Mouse (Mus musculus) layer of hippocampus, adult 18-20 months (tissue): Measurements from ENCODE around the gene Klhl3. TPM values are rescaled to one million over a fixed set of nuclear protein-coding genes. Genes with fewer than 3 reads are reported as not detected.

ENCODE experiments used
- DNase-seq, 2 experiments: peaks; one replicate each; pipeline ENCODE4 v3.0.0; 2022; ENCODE audit warnings: low spot score in 2 of 2
- total RNA-seq, 2 experiments: library from RNA; stranded (reverse); gene quantifications; 2 replicates each; pipeline ENCODE4 v1.2.3; 2021

The Klhl3 gene
- total RNA-seq, 2 experiments from 2014 or later: 47.1 to 48.6 TPM

- no peak for DNase-seq
These were observed 45.8 kb downstream of the Klhl3 start for GRCm38 (mm10) chr13:58067540-58068103.

DNA sequence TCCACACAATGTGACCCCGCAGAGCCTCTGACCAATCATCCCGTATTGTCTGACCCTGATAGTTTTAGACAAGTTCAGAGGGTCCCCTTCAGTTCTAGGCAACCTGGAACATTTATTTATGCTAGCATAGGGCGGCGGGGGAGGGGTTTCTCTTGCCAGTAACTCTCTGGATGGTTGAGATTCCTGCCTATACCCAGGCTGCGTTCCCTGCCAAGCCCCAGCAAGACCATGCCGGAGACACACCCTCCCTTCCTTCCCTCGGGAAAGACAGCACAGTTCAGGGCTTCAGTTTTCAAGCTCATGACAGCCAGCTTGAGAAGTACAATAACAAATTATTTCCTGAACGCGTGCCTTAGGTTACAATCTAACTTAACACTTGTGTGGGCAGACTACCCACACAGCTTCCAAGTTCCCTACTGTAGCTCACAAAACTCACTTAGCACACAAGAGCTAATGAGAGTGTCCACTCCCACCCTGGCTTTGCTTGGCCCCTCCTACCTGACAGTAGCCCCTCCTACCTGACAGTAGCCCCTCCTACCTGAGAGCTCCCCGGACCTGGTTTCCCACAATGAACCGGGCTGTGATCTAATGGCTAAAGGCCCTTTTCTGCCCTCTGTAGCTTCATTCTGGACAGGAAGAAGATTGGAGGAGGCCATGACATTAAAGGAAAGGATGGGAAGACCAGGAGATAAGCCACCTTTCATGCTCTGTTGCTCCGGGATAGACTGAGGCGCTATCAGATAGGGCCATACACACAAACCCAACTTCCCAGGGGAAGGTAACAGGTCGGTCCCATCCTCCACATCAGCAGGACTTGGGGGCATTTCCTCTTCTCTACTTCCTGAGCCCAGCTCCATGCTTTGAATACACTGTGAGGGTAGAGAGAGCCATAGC, 46.6 kb downstream of the Klhl3 start:
- no peak for DNase-seq

DNA sequence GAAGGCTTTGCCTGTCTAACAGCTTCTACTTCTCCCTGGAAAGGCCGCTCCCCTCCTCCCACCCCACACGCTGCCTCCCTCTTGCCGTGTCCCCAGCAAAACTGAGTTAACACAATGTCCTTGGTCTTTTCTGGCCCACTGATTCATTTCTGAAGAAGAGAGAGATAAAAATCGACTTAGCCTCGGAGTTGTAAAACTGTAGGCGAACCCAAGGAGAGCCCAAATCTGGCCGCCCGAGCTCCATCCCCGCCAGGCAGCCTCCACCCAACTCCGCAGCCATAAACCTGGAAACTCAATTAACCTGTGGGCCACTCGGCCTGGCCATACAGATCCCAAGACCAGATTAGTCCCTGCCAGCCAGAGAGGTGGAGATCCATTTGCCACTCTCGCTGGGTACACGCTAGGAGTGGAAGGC, 47.3 kb downstream of the Klhl3 start:
- no peak for DNase-seq

DNA sequence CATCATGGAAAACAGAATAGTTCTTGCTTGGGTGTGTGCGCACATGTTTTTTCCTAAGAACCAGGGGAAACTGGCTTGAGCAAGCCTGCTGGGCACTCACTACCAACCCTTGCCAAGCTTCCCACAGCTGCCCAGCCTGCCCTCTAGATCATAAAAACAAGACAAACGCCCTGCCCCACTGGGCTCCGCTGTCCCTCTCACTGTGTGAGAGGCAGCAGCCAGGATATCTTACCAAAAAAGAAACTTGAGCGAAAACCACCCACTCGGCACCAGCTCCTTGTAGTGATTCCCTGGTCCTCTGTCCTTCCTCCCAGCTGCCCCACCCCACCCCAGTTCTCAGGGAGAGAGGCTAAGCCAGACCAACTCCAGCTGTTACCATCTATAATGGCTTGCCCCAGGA, 48.1 kb downstream of the Klhl3 start:
- no peak for DNase-seq

- DNase-seq: no peak
These were observed 55.2 kb downstream of the Klhl3 start for GRCm38 (mm10) chr13:58057953-58058870.

GRCm38 (mm10) chr13:58056618-58057017, 56.8 kb downstream of the Klhl3 start:
- no peak for DNase-seq

DNA sequence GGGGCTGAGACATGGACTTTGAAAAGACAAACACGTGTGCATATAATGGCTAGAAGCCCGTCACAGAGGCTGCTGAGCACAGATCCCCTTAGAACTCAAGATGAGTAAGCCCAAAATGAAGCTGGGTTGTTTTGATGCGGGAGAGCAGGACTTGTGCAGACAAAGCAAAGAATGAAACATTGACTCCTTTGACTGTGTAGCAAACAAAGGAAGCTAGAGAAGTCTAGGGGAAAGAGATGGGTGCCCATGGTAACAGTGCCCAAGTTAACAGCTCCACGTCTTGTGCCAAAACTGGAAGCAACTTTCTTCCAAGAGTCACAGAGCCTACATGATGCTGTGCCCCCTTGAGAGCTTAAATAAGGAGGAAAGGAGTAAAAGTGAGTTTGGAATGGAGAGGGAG, 59.8 kb downstream of the Klhl3 start:
- DNase-seq: no peak

- no peak for DNase-seq
These were observed 61.7 kb downstream of the Klhl3 start for GRCm38 (mm10) chr13:58051654-58052053.

GRCm38 (mm10) chr13:58051251-58051650, 62.1 kb downstream of the Klhl3 start:
- no peak for DNase-seq

- no peak for DNase-seq
These were observed 64.3 kb downstream of the Klhl3 start for GRCm38 (mm10) chr13:58049121-58049520.

GRCm38 (mm10) chr13:58048076-58048475, 65.3 kb downstream of the Klhl3 start:
- no peak for DNase-seq

- DNase-seq: no peak
These were observed 67.2 kb downstream of the Klhl3 start for GRCm38 (mm10) chr13:58046178-58046577.

- DNase-seq: peak in 1 of 2 experiments; percentile 74
These were observed 68.1 kb downstream of the Klhl3 start for GRCm38 (mm10) chr13:58045278-58045677.

GRCm38 (mm10) chr13:58043278-58043677, 70.1 kb downstream of the Klhl3 start:
- peak in 1 of 2 experiments; percentile 63 for DNase-seq

DNA sequence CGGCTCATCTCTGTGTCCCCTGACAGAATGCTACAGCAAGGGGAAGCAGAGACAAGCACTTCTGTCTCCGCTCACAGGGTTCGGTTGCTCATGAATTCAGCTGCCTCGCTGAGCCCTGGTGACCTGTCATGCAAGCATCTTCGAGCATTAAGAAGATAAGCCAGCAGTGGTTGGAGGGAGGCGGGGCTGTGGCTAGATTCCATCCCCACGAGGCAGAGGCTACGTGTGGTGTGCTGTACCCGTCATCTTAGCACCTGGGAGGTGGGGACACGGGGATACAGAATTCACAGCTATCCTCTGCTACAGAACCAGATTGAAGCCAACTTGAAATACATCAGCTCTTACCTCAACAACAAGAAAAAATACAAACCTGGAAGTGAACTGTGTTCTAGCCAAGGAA, 73.3 kb downstream of the Klhl3 start:
- DNase-seq: no peak

DNA sequence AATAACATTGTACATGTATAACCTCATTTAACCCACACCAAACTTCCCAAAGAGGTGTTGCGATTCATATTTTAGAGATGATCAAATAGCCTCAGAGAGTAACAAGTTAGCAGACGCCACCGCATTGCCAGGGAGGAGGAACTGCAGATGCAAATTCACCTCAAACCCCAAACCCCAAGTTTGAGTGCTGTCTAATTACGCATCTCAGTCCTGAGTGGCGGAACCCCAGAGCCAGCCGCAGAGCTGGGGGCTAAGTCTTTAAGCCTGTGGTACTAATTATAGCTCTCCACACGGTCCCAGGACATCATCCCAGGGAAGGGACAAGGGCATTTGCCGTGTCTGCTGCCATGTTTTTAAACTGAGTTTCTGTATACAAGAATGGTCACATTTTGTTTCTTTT, 75.9 kb downstream of the Klhl3 start:
- no peak for DNase-seq

- DNase-seq: peak; percentile 62 to 68
These were observed 77.8 kb downstream of the Klhl3 start for GRCm38 (mm10) chr13:58035470-58036156.

DNA sequence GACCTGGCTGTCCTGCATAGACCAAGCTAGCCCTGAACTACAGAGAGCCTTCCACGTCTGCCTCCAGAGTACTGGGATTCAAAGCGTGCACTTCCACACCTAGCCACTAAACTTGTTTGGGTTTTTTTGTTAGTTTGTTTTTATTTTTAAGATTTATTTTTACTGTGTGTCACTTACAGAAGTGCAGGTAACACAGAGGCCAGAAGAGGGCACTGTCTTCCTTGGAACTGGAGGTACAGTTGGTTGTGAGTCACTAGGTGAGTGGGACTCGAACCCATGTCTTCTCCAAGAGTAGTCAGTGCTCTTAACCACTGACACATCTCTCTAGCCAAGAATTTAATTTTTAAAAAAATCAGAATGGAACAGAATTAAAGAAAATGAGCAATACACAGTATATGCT, 78.4 kb downstream of the Klhl3 start:
- no peak for DNase-seq

DNA sequence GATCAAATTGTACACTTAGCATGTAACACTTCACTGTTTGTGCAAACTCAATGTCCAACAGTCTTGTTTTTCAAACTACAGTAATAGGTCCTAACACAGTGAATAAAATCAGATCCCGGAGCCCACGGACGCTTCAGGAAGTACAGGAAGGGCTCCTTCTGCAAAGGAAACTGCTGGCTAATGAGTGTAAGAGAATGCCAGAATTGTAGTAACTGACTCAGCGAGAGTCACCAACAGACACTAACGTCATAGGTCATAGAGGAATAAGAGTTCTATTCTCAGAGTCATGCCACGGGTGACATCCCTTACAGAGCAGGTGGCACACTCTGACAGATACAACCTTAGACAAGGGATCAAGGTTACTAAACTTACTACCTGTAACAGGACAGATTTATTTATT, 78.9 kb downstream of the Klhl3 start:
- DNase-seq: no peak

DNA sequence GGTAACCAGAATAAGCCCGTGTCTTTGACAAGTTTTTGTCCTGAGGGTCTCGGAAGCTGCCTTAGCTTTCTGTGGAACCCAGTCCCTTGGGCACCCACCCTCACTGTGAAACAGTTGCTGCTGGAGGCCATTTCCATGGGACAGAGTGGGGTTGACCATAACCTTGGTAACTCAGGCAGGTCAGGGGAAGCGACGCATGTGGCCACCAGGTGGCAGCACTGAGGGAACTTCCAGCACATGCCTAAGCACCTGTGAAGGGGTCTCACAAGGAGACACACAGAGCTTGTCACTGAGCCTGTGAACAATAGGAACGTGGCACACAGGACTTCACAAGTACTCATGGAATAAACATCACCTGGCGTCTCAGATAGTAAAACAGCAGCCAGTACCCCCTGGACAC, 81.6 kb downstream of the Klhl3 start:
- DNase-seq: peak in 1 of 2 experiments; percentile 58

DNA sequence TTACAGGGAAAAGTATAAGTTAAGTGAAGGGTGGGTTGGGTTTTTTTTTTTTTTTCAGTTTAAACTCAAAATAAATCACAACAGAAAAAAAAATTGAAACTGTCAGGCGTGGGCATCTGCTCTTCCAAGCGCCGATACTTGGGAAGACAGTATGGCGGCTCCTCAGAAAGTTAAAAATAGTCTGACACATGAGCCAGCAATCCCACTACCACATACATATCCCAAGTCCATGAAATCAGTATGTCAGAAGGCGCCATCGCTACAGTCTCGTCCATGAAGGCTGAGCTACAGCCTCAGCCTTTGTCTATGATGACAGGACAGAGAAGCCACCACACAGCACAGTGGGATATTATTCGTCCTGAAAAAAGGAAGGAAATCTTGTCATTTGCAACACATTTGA, 86.3 kb downstream of the Klhl3 start:
- no peak for DNase-seq
